Mouse (Mus musculus) brown adipose tissue, adult 24 weeks (tissue): ENCODE data around the gene Mrps6. TPM values are rescaled to one million over a fixed set of nuclear protein-coding genes. Genes with fewer than 3 reads are reported as not detected.

Experiments used
- H3K27ac ChIP-seq: fragments of 200-500 bp; replicated peaks from 2 replicates; pipeline ENCODE4 v1.5.1; 2012; ENCODE audit warnings: low read depth, mild to moderate bottlenecking, low read length
- H3K4me1 ChIP-seq: fragments of 200-500 bp; 2 replicates; pipeline ENCODE4 v1.6.1; 2012; ENCODE audit warnings: low read length, mixed read lengths; ENCODE audit not compliant: control insufficient read depth, insufficient read depth, insufficient read length
- H3K4me3 ChIP-seq: fragments of 200-500 bp; 2 replicates; pipeline ENCODE4 v1.5.1; 2012; ENCODE audit warnings: low read depth, mild to moderate bottlenecking, low read length, moderate library complexity; ENCODE audit not compliant: insufficient read depth
- polyA plus RNA-seq: library from polyadenylated mRNA; stranded (reverse); fragments of >200 nt; gene quantifications from 2 replicates; pipeline ENCODE4 v1.2.4, GENCODE M21; 2012; ENCODE audit not compliant: missing spikeins, insufficient read depth, insufficient read length

The Mrps6 gene
- polyA plus RNA-seq = 108 and 144 TPM in 2 replicates

- Histone ChIP-seq H3K4me1 (no peaks in the 10 kb centered on the region), H3K4me3 (peak within 1 kb of the TSS; percentile 79), H3K27ac (peak within 1 kb of the TSS; percentile 96)
Measured at GRCm38 (mm10) chr16:92057852-92058643, at the start of gene Mrps6, which contains the start of the genes Gm49711 and Slc5a3. Mrps6 (plus strand) TSS chr16:92058270. Gm49711 (plus strand) TSS chr16:92058316. Slc5a3 (plus strand) TSS chr16:92058322.

- Histone ChIP-seq H3K4me1 (0 out of 2 replicates have a peak, but pooled peaks cover 3% of the 10 kb centered on the region), H3K27ac (no peak overlapping the region), H3K4me3 (no peak overlapping the region)
Measured at GRCm38 (mm10) chr16:92009586-92009985, 48.5 kb upstream of the Mrps6 start.

- H3K27ac ChIP-seq = no peak overlapping the region
- H3K4me1 ChIP-seq = 0 out of 2 replicates have a peak, but pooled peaks cover 2% of the 10 kb centered on the region
- H3K4me3 ChIP-seq = no peak overlapping the region
Measured at GRCm38 (mm10) chr16:92016792-92017191, 41.3 kb upstream of the Mrps6 start.

GRCm38 (mm10) chr16:92019141-92020118 is 38.6 kb upstream of the Mrps6 start:
- Histone ChIP-seq H3K4me1 (0 out of 2 replicates have a peak, but pooled peaks cover 2% of the 10 kb centered on the region), H3K4me3 (peak overlapping the region; percentile 72), H3K27ac (peak overlapping the region; percentile 74)

- Histone ChIP-seq H3K4me1 (0 out of 2 replicates have a peak, but pooled peaks cover 2% of the 10 kb centered on the region), H3K4me3 (no peak overlapping the region), H3K27ac (no peak overlapping the region)
Measured at GRCm38 (mm10) chr16:92021656-92022400, 36.2 kb upstream of the Mrps6 start.

GRCm38 (mm10) chr16:92022494-92023283 is 35.4 kb upstream of the Mrps6 start:
- Histone ChIP-seq H3K27ac (no peak overlapping the region), H3K4me3 (no peak overlapping the region), H3K4me1 (0 out of 2 replicates have a peak, but pooled peaks cover 2% of the 10 kb centered on the region)

GRCm38 (mm10) chr16:92033286-92033685 is 24.8 kb upstream of the Mrps6 start:
- Histone ChIP-seq H3K4me1 (no peaks in the 10 kb centered on the region), H3K4me3 (no peak overlapping the region), H3K27ac (no peak overlapping the region)

- Histone ChIP-seq H3K4me3 (no peak overlapping the region), H3K27ac (no peak overlapping the region), H3K4me1 (no peaks in the 10 kb centered on the region)
Measured at GRCm38 (mm10) chr16:92034676-92035075, 23.4 kb upstream of the Mrps6 start.

GRCm38 (mm10) chr16:92036701-92037100 is 21.4 kb upstream of the Mrps6 start:
- no peak overlapping the region for H3K27ac ChIP-seq
- H3K4me3 ChIP-seq = no peak overlapping the region
- H3K4me1 ChIP-seq = no peaks in the 10 kb centered on the region

- Histone ChIP-seq H3K4me1 (no peaks in the 10 kb centered on the region), H3K4me3 (no peak overlapping the region), H3K27ac (no peak overlapping the region)
Measured at GRCm38 (mm10) chr16:92037891-92038607, 20.0 kb upstream of the Mrps6 start.

- Histone ChIP-seq H3K4me3 (no peak overlapping the region), H3K27ac (no peak overlapping the region), H3K4me1 (no peaks in the 10 kb centered on the region)
Measured at GRCm38 (mm10) chr16:92039421-92039820, 18.6 kb upstream of the Mrps6 start.

GRCm38 (mm10) chr16:92039966-92040365 is 18.1 kb upstream of the Mrps6 start:
- no peaks in the 10 kb centered on the region for H3K4me1 ChIP-seq
- H3K27ac ChIP-seq = no peak overlapping the region
- H3K4me3 ChIP-seq = no peak overlapping the region

GRCm38 (mm10) chr16:92051777-92052310 is 6.2 kb upstream of the Mrps6 start:
- no peaks in the 10 kb centered on the region for H3K4me1 ChIP-seq
- no peak overlapping the region for H3K4me3 ChIP-seq
- no peak overlapping the region for H3K27ac ChIP-seq
